Mouse (Mus musculus) layer of hippocampus, adult 9-10 months (tissue): Measurements from ENCODE around the gene P2rx3.

Source experiments
- DNase-seq: peaks from one replicate; pipeline ENCODE4 v3.0.0; 2022; ENCODE audit warnings: low spot score

P2rx3 gene

DNA sequence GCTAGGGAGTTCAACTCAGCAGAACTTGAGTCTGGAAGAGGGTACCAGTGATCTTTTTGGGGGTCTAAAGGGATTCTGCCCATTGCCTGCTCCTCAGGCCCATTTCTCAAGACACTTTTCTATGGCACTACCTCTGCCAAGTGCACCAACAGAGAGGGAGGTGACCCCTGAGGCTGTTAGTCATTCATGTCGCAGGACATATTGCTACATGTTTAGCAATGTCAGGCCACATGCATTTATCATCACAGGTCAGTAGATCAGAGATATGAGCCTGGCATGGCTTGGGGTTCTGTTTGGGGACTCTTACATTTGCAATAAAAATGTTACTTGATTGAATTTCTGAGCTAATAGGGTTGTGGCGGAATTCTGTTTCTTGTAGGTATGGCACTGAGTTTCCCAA lies 61.7 kb downstream of the P2rx3 start:
- no peak for DNase-seq

DNA sequence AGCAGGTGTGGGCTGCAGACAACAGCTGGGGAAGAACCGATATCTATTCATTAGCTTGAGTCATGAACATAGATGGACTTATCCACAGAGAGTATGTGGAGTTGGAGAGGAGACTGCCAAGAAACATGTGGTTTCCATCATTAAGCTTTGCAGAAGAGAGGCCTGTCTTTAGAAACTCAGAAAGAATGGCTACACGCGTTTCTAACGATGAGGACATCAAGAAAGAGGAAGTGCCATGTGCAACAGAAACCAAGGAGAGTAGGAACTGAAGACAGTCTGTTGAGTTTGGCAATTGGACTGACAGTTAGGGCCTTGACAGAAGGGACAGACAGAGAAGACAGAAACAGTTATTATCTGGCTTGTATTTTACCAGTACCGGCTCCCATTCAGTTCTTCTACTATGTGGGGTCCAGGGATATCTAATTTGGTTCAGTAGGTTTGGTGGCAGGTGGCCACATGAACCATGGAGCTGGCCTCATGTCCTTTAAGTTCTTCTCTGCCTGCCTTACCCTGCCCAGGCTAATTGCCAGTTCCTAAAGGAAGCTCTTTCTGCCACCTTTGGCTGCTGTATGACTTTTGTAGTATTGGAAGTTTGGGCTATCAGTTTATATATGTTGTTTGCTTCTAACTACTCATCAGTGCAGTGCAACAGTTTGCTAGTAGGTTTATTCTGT lies 69.8 kb downstream of the P2rx3 start:
- no peak for DNase-seq

DNA sequence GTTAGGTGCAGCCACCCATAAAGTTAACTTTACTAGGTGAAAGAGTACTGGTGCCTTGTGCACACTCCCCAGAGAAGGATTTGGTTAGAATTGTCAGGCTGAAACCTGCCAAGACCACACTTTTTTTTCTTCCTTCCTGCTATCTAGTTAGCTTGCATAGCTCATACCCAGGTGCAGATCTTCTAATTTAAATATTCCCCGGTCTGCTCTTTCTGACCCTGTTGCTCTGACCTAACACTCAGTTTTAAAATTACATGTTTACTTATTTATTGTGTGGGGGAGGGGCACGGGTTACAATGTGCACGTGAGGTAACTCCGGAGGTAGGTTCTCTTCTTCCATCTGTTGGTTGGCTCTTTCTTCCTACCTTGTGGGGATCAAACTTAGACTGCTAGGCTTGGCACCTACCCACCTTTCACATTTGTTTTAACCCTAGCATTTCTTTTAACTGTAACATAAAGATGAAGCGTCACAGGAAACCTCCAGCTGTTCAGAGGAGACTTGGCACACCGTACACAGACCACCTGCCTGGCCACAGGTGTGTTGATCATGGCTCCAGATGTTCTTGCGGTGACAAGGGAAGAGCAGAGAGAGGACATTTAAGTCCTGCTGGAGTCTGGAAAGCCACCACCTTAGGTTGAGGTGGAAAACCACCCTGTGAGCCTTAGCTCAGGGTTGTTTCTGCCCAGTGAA lies 73.0 kb downstream of the P2rx3 start:
- no peak for DNase-seq

DNA sequence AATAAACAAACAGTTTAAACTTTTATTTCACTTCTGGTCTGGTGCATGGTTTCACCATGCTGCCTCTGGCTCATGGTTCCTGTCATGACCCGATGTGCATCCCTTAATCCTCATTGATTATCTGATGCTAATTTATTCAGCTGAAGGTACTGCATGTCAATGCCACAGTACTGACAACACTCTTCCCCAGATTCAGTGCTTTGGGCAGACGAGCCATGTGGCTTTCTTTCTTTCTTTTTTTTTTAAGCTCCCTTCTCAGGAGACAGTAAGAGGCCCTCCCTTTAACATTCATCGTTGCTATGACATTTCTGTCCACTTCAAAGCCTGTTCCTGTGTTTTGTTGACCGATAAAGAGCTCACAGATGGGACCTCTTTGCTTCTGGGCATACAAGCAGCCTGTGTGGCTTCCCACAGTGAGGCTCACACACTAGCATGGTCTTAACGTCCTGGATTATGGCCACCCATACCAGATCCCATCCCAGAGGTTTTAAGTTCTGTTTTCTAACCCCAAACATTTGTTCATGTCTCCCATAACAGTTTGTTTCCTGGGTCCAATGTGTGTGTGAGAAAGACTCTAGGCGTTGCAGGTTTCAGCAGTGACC lies 74.3 kb downstream of the P2rx3 start:
- no peak for DNase-seq

DNA sequence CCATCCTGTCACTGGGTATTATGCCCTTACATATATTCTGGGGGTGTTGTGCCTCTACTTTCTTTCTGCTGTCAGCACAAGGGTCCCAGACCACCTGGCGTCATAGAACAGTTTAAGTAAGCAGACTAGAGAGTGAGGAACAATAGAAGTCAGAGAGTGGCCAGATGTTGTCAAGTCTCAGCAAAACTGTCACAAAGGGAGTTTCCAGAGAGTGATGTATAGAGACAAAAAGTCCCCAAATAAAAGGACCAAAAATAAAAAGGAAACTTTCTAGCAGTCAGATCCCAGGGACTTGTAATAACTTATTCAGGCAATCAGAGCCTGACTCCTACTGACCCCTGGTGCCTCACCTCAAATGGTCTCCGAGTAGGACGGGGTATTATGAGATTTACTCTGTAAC lies 75.4 kb downstream of the P2rx3 start:
- DNase-seq: no peak

DNA sequence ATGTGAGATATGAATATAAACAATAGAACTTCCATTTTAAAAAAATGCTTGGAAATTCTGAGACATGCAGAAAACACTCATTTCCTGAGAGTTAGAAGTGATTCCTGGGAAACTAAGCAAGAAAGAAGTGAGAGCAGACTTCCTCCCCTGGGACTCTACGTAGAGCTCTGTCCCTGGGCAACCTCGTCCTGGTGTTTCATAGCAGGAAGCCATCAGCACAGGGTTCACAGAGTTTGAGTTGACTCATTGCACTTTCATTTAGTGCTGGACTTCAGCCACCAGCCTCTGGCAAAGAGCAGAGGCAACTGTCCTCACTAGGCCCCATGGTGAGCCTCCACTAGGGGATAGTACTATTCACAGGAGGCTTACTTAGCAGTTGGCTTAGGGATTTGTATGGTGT lies 76.0 kb downstream of the P2rx3 start:
- DNase-seq: no peak

DNA sequence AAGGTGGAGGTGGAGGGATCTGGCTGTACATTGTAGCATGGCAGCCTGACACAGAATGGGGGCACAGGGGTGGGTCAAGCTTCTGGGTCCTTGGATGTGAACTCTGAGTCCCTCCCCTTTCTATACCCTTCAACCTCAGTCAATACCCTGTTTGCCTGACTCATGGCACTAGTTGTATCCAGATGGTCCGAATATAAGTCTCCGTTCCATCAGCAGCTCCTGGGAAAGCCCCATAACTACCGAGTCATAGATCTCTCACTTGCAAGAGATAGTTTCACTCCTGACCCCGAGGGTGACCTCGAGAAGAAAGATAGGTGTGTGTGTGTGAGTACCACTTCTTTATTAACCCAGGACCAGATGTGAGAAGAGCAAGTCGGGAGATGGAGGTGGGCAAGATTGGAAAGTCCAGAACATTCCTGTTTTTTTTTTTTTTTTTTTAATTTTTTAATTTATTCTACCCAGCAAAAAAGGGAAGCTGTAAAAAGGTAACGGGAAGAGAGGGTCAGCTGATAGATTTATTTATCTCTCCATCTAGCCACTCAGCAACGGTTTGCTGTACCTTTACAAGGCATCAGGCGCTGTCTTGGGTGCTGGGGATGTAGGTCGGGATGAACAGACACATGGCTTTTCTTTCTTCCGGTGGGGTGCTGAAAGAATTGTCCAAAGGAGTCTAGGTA lies 78.5 kb downstream of the P2rx3 start:
- DNase-seq: no peak

DNA sequence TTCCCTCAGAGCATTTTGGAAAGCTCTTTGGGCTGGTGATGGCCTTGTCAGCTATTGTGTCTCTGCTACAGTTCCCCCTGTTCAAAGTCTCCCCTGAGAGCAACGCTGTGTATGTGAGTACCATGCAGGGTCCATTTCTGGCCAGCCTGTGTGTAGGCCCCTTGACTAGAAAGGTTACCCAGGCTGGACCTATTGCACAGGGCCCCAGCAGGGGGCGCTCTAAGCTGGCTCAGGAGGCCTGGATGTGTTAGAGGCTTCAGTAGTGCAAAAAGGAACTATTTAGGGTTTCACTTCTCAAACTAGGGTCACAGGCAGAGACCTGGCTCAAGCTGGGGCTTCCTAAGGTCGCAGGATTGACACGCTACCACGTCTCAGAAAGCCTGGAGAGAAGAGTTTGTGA lies 81.0 kb downstream of the P2rx3 start:
- peak; percentile 18 for DNase-seq

DNA sequence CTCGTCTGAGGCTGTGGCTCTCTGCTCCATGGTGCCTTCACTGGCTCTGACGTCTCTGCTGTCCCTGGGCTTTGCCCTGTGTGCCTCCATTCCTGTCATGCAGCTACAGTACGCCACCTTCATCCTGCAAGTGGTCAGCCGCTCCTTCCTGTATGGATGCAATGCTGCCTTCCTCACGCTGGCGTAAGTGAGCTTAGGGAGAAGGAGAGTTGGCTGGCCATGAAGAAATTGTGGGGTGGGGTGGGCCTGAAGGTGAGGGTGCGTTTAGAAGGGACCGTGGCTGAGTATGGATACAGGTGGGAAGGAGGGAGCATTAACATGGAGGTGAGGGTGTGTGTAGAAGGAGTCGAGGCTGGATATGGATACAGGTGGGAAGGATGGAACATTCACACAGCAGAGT lies 81.8 kb downstream of the P2rx3 start:
- DNase-seq: no peak

DNA sequence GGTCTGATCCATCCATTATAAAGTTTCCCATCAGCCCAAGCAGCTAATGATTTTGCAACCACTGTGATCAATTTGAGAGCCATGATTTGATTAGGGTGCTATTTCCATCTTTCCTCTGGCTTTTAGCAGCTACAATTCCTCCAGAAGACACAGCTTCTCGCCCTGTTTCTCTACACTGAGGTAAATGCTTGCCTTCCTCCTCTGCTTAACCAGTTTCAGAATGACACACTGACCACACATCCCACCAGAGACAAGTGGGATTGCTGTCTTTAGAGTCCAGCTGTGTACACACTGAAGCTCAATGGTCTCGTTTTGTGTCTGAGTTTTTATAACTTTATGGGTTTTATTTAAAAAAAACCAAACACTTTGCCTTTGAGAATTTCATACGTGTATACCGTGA lies 84.6 kb downstream of the P2rx3 start:
- no peak for DNase-seq

DNA sequence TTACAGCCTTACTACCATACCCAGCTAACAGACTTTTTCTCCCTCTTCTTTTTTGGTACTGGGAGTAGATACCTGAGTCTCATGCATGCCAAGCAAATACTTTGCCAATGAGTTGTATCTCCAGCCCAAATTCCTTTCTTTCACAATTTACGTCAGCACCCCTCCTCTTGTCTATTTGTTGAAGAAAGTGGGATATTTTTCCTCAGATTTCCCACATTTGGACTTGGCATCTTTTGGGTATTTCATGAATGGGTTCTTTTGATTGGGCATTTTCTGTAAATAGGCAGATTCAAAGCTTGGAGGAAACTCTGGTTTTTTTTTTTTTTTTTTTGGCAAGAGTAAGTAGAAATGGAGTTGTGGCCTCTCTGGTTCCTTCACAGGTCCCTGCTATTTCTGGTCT lies 85.0 kb downstream of the P2rx3 start:
- no peak for DNase-seq

DNA sequence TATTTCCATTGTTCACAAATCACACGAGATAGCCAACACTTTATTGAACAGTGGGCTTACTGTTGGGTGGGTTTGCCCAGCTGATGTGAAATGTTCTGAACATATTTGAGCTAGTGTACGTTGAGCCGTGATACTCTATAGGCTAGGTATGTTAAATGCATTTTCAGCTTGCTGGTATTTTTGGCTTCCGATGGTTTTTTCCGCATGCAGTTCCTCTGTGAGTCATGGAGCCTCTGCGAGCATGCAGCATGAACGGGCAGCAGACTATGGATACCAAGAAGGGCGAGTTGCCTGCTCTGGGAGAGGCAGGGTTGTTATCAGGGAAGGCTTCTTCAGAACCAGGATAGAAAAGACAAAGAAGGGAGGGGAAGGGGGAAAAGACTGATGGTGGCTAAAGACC lies 86.2 kb downstream of the P2rx3 start:
- DNase-seq: no peak

DNA sequence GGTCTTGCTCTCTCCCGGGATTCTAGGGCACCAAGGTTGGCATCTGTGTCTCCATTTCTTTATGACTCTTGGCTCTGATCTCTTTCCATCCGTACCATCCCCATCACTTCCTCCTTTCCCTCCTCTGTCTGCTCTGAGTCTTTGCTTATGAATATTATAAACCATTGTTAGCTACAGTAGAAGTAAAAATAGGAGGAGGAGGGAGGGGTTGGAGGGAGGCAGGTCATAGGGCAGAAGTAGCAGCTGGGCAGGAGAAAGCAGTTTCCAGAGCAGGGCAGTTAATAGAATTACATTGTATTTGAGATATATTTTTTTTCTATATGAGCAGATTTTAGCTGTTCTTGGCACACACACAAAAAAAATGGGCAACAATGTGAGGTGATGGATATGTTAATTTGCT lies 88.5 kb downstream of the P2rx3 start:
- DNase-seq: no peak
